Mouse (Mus musculus) cerebellum, postnatal 36 days (tissue): ENCODE measurements at regions not wholly inside any gene's neighbourhood (a gene's known extent, or its start where the extent isn't known, plus 50 kb on each side); places are given as distances from the start of the nearest gene placed in this dataset.

Source experiments
- DNase-seq, 2 experiments: peaks; one replicate each; pipeline ENCODE4 v3.0.0; 2021 to 2022; ENCODE audit warnings: mixed read lengths in 2 of 2

DNA sequence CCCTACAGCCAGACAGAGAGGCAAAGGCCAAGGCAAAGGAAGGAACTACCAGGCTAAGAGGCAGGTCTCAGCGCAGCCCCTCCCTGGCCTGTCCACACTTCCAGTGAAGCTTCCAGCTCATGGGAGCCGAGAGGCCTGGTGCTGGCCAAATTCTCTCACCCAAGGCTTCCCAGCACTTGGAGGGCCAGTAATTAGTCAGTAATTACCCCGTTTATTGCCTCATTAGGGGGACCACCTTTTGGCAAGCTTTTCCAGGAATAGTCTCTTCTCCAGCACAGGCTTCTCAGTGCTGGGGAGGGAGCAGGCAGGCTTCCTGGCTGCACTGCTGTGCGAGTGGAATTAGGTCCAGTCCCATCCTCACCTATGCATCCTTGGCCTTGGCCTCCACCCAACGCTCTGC, 252.8 kb upstream of the Nxpe4 start:
- no peak for DNase-seq

DNA sequence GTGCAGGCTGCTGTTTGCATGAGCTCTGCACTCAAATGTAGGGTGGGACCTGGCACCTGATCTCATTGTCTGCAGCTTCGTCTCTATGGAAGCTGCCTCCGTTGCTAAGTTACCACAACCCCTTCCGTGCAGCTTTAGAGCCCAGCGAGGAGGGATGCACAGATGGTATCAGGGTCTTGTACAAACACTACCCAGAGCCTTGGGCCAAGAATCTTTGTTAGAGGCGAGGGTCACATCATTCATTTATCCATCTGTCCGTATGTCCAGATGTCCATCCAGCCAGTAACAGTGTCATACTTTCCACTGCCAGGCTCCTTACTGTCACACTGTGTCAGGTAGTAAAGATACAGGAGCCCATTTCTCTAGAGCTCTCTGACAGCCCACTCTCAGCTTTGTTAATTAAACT, 251.3 kb upstream of the Nxpe4 start:
- DNase-seq: no peak

DNA sequence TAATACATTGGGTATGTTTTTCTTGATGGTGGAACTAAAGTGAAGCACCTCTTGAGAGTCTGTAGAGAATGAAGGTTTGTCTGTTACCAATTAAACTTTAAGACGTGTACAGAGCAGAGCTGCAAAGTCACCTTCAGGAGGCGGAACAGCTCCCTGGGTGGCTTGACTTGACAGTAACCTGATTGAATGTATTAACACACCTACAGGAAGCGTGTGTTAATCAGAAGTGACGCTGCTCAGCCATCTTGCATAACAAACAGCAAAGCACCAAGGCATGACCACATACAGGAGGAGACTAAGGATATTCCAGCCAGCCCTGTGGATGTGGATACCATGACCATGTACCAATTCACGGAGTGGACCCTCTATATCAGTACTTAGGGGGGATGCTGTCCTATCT, 249.0 kb upstream of the Nxpe4 start:
- no peak for DNase-seq

DNA sequence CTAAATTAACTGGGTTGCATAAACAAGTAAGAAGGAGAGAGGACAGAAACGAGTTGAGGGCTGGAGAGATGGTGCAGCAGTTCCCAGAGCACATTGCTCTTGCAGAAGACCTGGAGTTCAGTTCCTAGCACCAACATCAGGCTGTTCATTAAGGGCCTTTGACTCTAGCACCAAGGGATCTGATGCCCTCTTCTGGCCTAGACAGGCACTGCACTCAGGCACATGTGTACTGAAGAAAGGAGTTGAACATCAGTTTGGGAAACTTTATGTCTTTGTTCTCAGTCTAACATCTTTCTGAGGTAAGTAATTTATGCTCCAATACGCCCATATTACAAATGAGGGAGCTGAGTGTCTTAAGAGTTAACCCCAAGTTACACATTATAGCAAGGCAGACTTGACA, 226.5 kb upstream of the Nxpe4 start:
- no peak for DNase-seq

DNA sequence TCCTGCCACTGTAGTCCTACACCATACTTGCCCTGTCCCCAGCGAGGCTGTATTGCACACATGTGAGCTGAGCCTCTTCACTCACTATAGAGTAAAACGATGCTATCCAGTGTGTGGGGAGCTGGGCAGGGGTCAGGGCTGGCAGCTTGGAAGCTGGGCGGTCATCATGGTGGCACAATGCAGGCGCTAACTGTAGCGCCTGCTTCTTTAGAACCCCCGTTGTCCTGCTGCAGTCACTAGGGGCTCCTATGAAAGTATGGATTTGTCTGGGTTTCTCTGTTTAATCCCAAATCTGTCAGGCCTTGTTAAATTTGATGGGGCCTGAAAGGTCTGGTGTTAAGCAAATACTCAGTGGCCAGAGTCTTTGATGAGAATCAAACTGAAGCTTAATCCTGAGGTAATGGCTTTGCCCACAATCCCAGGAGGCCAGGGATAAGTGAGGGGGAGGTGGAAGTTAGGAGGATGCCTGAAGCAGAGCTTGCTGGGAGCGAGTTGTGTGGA, 225.8 kb upstream of the Nxpe4 start:
- DNase-seq: no peak

DNA sequence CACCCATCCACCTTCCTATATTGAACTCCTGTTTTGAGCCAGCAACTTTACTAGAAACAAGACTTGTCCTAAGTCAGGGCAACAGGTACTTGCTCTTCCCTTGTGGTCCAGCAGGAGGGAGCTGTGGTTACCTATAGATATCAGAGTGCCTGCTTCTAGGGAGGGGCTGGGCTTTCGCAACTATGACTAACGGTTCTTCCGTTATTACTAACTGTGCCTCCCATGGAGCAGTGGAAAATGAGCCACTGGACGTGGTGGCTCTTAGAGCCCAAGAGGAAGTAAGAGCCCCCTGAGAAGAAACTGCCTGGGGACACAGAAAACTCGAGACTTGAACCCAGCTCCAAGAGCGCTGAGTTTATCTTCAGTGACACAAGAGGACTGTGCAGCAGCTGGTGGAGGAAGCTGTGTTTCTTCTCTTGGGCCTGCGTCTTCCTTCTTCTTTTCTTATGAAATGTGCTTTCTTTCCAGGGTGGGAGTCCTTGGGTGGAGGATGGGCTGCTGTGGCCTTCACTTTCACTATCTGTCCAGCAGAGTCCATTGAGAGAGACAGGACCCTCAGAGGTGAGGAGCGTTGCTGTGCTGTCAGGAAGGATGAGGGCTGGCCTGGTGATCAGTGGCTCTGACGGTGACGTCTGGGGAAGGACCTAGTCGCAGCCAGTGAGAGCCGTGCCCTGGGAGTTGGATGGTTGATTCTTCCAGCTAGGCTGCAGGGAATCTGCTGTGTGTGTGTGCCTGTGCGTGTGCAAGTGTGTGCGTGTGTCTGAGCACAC, 222.7 kb upstream of the Nxpe4 start:
- DNase-seq: no peak

DNA sequence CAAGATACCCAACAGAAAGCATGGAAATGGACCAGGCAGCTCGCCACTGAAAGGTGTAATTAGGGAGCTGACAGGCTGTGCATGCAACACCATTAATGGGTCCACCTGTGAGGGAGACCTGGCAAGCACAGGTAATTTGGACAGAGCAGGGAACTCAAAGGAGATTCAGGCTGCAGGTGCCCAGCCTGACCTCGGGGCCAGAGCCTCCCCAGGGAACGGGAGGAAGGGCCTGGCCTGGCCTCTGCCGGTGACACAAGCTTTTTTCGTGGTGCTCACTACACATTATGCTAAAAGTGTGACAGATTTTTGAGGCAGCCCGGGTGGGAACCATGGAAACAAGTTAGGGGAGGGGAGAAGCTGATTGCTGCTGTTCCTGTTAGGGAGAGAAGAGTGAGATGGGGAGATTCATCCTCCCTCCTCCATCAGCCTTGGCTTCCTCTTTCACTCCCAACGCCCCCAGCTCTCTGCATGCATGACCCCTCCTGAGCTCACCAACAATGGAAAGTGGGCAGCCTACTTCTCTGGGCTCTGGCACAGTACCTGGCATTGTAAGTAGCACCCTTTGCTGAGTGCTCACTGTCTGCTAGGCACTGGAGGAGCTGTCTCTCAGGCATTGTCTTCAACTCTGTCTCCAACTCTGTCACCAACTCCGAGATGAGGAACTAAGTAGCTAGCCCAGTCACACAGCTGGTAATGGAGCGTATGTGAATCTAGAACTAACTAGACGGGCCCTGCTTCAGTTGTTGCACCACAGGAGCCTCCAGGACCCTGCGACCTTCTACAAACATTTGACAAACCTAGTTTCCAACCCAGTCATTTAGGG, 218.9 kb upstream of the Nxpe4 start:
- no peak for DNase-seq

DNA sequence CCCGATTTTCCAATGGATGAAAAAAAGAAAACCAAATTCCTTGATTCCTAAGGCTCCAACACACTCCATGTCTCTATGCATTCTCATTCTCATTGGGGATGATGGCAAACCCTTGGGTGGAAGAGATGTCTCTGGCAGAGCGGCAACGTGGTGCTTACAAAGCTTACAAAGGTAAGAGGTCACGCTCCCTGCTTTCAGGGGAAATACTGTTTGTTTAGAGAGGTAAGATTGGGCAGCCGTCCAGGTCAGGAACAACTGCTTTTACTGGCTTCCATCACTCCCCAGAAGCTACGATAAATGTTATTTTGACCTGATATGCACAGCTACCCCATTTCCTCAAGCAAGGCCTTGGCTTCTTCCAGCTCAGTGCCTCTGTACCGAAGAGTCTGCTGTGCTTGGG, 215.6 kb upstream of the Nxpe4 start:
- no peak for DNase-seq

DNA sequence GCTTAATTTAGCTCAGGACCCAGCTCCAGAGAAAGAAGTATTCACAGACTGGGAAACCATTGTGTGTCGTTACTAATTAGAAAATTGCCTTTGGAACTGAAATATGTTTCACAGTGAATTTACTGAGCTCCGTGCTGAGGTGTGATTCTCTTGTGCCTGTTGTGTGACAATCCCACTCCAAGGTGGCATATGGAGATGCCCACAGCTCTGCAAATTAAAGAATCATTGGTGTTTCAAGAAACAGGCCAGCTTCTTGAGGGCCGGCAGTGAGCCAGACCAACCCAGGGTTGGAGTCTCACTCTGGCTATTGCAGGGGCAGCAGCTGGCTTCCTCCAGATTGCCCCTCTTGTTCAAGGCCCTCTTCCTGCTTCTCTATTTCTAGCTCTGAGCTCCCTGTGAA, 203.9 kb upstream of the Nxpe4 start:
- DNase-seq: no peak

DNA sequence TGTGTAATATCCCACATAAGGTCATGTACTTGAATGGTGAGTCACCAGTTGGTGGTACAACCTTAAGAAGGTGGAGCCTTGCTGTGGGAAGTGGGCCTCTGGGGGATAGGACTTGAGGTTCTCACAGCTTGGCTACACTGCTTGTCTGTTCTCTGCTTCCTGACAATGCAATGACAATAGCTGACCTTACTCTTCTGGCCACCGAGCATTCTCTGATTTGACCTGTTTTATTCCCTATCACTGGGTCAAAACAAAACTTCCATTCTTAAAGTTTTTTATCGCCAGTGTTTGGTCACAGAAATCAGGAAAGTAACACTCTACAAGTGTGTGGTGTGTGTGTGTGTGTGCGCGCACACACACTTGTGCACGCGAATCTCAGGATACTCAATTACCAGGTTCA, 203.0 kb upstream of the Nxpe4 start:
- DNase-seq: no peak

DNA sequence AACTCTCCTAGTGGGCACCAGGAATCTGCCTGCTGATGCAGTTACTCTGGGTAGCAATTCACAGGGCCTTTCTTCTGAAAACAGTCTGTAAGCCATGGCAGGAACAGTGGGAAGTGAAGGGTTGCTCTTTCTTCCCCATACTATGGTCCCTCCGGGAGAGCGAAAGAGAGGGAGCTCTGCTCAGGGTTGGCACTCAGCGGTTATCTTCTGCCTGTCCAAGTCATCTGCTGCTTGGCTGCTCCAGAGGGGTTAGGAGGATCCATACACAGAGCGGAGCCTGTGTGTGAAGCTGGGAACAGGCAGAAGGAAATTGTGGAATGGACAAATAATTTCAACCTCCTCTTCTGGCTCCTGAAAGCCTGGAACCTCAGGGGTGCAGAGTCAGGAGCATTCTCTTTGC, 200.6 kb upstream of the Nxpe4 start:
- DNase-seq: no peak

DNA sequence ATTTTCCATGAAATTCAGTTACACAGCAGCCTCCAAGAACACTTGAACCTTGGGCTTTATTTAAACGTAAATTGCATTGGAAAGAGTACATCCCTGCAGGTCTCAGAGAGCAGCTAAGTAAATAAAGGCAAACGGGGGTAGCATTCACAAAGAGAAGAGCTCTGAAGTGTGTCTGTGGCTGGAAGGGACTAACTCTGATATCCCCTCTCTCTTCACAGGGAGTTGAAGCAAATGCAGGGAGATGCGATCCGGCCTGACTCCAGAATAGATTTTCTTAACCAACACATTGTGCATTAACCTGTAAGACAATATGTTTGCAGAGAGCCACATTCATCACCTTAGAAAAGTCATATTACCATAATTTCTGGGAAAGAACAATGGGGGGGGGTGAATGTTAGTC, 199.7 kb upstream of the Nxpe4 start:
- no peak for DNase-seq

DNA sequence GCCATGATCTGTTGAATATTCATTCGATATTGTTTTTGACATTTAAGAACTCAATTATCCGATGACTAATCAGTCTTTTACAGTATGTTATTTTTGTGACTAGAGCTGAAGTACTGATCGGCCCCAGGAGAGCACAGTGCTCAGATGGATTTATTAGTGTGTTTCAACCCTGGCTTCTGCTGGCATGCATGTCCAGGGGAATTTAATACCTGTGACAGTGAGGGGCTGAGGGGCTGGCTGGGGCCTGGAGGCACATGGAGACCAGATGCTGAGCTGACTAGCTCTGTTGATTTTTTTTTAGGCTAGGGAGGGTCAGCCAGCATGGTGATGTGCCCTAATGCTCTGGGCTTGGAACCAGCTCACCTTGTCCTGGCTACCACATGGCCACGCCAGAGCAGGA, 199.2 kb upstream of the Nxpe4 start:
- DNase-seq: no peak

DNA sequence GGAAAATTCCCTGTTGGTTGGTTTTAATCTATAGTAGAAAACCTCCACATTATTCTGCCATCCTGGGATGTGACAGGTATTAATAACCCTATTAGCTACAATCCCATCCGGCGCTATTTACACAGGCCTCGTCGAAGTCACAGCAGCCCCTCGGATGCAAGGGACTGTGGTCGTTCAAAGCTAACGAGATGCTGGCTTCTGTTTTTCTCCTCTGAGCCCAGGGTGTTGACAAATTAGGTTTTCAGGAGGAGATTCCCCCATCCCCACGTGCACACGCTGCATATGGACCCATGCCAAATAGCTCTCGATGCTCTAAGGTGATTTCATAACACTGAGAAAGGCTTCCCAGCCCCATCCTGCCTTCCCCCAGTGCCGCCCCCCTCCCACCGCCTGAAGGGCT, 188.7 kb upstream of the Nxpe4 start:
- DNase-seq: no peak

DNA sequence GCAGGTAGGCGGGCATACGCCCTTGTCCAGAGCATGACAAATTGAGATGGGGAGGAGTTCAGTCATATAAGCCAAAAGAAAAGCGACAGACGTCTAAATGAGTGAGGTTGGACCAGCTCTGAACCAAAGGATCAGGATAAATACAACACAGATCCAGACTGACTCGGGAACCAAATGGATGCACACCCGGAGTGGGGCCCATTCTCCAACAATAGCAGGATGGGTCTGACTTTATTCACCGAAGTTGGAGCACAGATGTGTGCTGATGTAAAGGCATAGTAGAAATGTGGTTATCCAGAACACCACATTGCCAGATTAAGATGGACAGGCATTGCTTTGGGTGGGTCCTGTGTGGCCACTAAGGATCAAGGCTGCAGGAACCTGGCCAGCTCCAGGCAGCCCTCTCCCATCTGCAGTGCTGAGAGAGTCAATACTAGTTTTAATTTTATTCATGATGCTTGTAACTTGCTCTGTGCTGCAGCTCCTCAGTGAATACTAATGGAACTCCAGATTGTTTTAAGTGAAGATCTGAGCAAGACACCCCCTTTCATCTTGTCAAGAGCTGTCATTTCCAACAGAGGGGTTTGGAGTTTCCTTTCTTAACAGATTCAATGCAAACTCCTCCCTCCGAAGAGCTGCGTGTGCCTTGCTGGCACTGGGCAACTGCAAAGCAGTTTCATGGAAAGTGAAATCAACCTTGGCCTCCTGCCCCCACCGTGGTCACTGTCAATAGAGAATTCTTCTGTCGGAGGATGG, 176.3 kb upstream of the Nxpe4 start:
- DNase-seq: no peak

DNA sequence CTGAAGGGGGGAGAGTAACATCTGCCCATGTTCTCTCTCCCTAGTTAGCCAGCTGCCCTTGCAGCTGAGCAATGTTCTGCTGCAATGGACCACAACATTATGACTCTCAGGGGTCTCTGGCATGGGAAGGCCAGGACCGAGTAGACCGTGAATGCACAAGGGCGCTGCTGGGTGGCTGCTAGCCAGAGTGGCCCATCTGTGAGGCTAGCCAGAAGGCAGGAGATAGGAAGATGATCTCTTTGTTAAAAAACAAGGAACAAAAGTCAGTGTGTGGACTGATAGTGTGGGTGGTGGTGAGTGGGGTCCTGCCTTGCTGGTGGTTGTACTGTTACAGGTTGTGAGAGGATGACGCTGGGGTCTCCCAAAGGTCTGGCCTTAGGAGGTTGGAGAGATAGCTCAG, 174.6 kb upstream of the Nxpe4 start:
- no peak for DNase-seq

DNA sequence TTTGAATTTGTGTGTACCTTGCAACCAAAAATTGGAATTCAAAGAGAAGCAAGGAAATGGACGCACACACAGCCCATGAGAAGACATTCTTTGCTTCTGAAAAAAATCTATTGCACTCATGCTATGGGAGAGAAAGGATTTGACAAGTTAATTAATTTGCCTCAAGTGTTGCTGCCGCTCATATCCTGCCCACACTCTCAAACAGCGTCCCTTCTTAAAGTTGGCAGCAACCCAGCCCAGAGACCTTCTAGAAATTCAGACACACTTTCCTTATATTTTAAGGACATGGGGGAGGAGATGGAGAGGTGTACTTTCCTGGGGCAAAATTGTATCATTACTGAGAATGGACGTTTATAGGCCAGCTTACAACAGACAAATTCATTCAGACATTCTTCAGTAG, 167.2 kb upstream of the Nxpe4 start:
- no peak for DNase-seq

DNA sequence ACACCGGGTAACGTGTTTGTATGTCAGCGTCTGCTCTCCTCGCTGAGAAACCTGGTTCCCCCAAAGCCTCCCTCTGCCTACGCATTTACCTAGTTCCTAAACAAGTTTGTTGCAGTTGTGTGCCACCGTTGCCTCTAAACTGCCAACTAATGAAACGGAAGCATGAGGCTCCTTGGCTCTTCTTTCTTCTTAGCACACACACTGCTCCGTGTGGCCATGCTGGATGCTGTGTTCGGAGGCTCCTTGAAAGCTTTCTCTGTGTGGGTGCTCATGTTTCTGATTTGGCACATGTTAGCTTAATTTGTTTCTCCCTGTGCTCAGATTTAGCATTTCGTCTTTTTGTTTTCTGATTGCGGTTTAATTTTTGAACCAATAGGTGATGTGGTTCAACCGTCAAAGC, 162.2 kb upstream of the Nxpe4 start:
- DNase-seq: no peak

DNA sequence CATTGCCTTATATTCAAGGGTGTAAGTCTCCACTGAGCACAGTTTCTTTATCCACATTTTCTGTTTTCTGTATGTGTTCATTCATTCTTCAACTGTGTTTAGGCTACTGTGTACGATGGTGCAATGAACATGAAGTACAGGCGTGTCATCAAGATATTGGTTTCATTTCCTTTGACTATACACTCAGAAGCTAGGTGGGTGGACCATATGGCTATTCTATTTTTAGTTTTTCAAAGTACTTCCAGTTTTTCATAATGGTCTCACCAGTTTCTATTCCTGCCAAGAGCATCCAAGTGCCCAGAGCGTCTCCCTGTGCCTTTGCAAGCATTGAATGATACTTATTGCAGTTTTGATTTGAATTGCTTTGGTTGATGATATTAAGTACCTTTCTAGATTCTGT, 132.8 kb upstream of the Nxpe4 start:
- DNase-seq: peak in 1 of 2 experiments; percentile 2

DNA sequence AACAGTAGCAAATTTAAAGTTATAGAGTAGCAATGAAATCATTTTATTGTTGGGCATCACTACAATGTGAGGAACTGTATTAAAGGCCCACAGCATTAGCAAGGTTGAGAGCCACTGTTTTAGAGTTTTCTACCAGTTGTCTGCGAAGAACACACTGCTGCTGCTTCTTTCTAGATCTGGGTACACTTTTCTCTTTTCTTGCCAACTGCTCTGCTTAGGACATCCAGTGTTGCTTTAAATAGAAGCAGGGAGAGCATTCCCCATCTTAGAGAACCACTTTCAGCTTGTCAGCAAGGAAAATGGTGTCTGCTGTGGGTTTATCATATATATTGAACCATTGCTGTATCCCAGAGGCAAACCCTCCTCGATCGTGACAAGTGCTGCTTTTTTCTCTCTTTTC, 131.0 kb upstream of the Nxpe4 start:
- DNase-seq: no peak

DNA sequence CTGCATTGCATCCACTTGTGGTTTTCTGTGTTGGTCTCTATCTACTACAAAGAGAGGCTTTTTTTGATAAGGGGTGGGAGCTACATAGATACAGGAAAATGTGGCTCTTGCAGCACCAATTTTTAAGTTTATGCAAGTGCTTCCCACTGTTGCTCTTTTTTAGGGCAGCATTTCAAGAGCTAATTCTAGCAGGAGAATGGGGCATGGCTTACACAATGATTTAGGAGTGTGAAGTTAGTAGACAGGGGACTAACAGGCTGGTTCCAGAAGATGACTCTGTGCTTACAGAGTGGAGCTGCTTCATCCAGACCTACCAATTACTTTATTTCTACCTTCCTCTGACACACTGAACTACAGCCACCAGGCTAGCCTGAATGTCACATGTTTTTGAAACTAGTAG, 125.9 kb upstream of the Nxpe4 start:
- no peak for DNase-seq

DNA sequence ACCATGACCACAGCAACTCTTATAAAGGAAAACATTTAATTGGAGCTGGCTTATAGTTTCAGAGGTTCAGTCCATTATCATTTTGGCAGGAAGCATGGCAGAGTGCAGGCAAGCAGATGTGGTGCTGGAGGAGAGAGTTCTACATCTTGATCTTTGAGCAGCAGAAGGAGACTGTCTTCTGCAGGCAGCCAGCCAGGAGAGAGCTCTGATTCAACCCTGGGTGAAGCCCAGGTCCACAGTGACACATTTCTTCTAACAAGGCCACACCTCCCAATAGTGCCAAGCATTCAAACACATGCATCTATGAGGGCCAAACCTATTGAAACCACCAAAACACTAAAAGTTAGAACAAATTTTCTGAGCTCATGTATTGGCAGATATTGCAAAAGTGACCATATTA, 117.0 kb upstream of the Nxpe4 start:
- no peak for DNase-seq

DNA sequence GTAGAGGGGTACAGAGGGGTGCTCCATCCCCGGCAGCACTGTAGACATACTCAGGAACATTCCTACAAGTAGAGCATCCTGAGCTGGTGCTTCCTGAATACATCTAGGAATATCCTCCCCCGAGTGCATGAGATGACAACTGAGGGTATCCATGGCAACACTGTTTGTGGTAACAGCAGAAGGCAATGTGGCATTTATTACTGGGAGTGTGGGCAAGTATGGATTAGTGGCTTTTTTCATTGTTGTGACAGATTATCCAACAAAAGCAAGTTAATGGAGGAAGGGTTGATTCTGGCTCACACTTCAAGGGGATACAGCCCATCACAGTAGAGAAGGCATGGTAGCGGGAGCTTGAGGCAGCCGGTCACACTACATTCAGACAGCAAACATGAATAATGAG, 114.0 kb upstream of the Nxpe4 start:
- DNase-seq: no peak

DNA sequence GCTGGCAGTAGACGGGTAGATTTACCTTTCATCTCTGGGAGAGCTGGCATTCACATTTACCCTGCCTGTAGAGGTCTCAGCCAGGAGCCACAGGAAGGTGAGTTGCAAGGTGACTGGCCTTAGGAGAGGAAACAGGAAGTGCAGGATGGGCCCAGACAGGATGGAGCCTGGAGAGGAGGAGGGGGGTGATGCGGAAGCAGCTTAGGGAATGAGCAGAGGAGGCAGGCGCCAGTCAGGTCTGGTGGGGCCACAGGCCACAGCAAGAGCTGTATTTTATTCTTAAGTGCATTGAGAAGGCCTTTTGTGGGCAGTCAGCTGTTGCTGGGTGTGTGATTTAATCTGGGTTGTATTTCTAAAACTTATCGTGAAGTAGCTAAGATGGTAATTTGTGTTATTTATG, 108.2 kb upstream of the Nxpe4 start:
- no peak for DNase-seq
